Mouse (Mus musculus): ENCODE measurements at regions not wholly inside any gene's neighbourhood (a gene's known extent, or its start where the extent isn't known, plus 50 kb on each side); places are given as distances from the start of the nearest gene placed in this dataset.

- no peak for DNase-seq (ENCODE audit: inconsistent ontology term)
These were observed 227.4 kb downstream of the Ankrd50 start for GRCm38 (mm10) chr3:38257076-38257842.

GRCm38 (mm10) chr3:38255674-38256073, 229.0 kb downstream of the Ankrd50 start:
- DNase-seq (ENCODE audit: inconsistent ontology term): peak; percentile 60

- DNase-seq (ENCODE audit: inconsistent ontology term): peak; percentile 96
These were observed 229.7 kb downstream of the Ankrd50 start for GRCm38 (mm10) chr3:38254896-38255295.

GRCm38 (mm10) chr3:38251592-38251991, 233.1 kb downstream of the Ankrd50 start:
- no peak for DNase-seq (ENCODE audit: inconsistent ontology term)

- no peak for DNase-seq (ENCODE audit: inconsistent ontology term)
These were observed 234.1 kb downstream of the Ankrd50 start for GRCm38 (mm10) chr3:38250552-38250951.

- no peak for DNase-seq (ENCODE audit: inconsistent ontology term)
These were observed 235.7 kb downstream of the Ankrd50 start for GRCm38 (mm10) chr3:38248941-38249340.

GRCm38 (mm10) chr3:38246439-38246838, 238.2 kb downstream of the Ankrd50 start:
- DNase-seq (ENCODE audit: inconsistent ontology term): no peak

- no peak for DNase-seq (ENCODE audit: inconsistent ontology term)
These were observed 241.4 kb downstream of the Ankrd50 start for GRCm38 (mm10) chr3:38243209-38243608.

- no peak for DNase-seq (ENCODE audit: inconsistent ontology term)
These were observed 247.0 kb downstream of the Ankrd50 start for GRCm38 (mm10) chr3:38237616-38238015.

GRCm38 (mm10) chr3:38235736-38236083, 248.9 kb downstream of the Ankrd50 start:
- no peak for DNase-seq (ENCODE audit: inconsistent ontology term)

GRCm38 (mm10) chr3:38235033-38235735, 249.5 kb downstream of the Ankrd50 start:
- no peak for DNase-seq (ENCODE audit: inconsistent ontology term)

- DNase-seq (ENCODE audit: inconsistent ontology term): no peak
These were observed 250.1 kb downstream of the Ankrd50 start for GRCm38 (mm10) chr3:38234534-38234933.

GRCm38 (mm10) chr3:38234006-38234405, 250.6 kb downstream of the Ankrd50 start:
- no peak for DNase-seq (ENCODE audit: inconsistent ontology term)

- DNase-seq (ENCODE audit: inconsistent ontology term): no peak
These were observed 251.6 kb downstream of the Ankrd50 start for GRCm38 (mm10) chr3:38233091-38233490.

- DNase-seq (ENCODE audit: inconsistent ontology term): peak; percentile 77
These were observed 252.2 kb downstream of the Ankrd50 start for GRCm38 (mm10) chr3:38232111-38233076.

GRCm38 (mm10) chr3:38231506-38231905, 253.1 kb downstream of the Ankrd50 start:
- no peak for DNase-seq (ENCODE audit: inconsistent ontology term)

- no peak for DNase-seq (ENCODE audit: inconsistent ontology term)
These were observed 253.8 kb downstream of the Ankrd50 start for GRCm38 (mm10) chr3:38230796-38231195.

- no peak for DNase-seq (ENCODE audit: inconsistent ontology term)
These were observed 255.0 kb downstream of the Ankrd50 start for GRCm38 (mm10) chr3:38229686-38230085.

GRCm38 (mm10) chr3:38229051-38229450, 255.6 kb downstream of the Ankrd50 start:
- no peak for DNase-seq (ENCODE audit: inconsistent ontology term)

GRCm38 (mm10) chr3:38227596-38227995, 257.0 kb downstream of the Ankrd50 start:
- DNase-seq (ENCODE audit: inconsistent ontology term): peak; percentile 60

GRCm38 (mm10) chr3:38227121-38227520, 257.5 kb downstream of the Ankrd50 start:
- DNase-seq (ENCODE audit: inconsistent ontology term): no peak

- DNase-seq (ENCODE audit: inconsistent ontology term): no peak
These were observed 258.5 kb downstream of the Ankrd50 start for GRCm38 (mm10) chr3:38226147-38226546.
